Mouse (Mus musculus) hindbrain, embryonic 11.5 days (tissue): ENCODE results near the gene Gatad2b. TPM values are rescaled to one million over a fixed set of nuclear protein-coding genes. Genes with fewer than 3 reads are reported as not detected.
"Not testable (repeated sequence)": the region's sequence is repeated elsewhere in the genome, so short reads cannot be mapped to it uniquely, and the experiment has no call there.

Experiments used
- ATAC-seq: fragments of 200-750 bp; cut with Nextera tagmentation; 2 replicates; pipeline ENCODE4 v1.8.0; 2017; ENCODE audit warnings: mild to moderate bottlenecking, moderate TSS enrichment, moderate library complexity; ENCODE audit not compliant: low FRiP score
- DNase-seq: peaks from one replicate; pipeline ENCODE4 v3.0.0-alpha.2; 2015; ENCODE audit warnings: low spot score
- H3K27ac ChIP-seq: fragments of 300-500 bp; sonication (generic); 2 replicates; pipeline ENCODE4 v1.5.1; 2014; ENCODE audit warnings: mild to moderate bottlenecking, low read depth, low read length
- H3K27me3 ChIP-seq: fragments of 300-500 bp; sonication (generic); 2 replicates; pipeline ENCODE4 v1.6.1; 2014; ENCODE audit warnings: mild to moderate bottlenecking, low read length, moderate library complexity, mixed read lengths; ENCODE audit not compliant: control insufficient read depth, insufficient read depth
- H3K36me3 ChIP-seq: fragments of 300-500 bp; sonication (generic); 2 replicates; pipeline ENCODE4 v1.6.1; 2014; ENCODE audit warnings: mild to moderate bottlenecking, low read length, moderate library complexity, mixed read lengths; ENCODE audit not compliant: control insufficient read depth, insufficient read depth
- H3K4me1 ChIP-seq: fragments of 300-500 bp; sonication (generic); replicated peaks from 2 replicates; pipeline ENCODE4 v1.6.1; 2014; ENCODE audit warnings: low read length, mixed read lengths; ENCODE audit not compliant: control insufficient read depth, insufficient read depth
- H3K4me2 ChIP-seq: fragments of 300-500 bp; sonication (generic); replicated peaks from 2 replicates; pipeline ENCODE4 v1.6.1; 2014; ENCODE audit warnings: mild to moderate bottlenecking, low read depth, low read length
- H3K4me3 ChIP-seq: fragments of 300-500 bp; sonication (generic); 2 replicates; pipeline ENCODE4 v1.5.1; 2014; ENCODE audit warnings: low read depth, low read length
- H3K9ac ChIP-seq: fragments of 300-500 bp; sonication (generic); 2 replicates; pipeline ENCODE4 v1.6.1; 2014; ENCODE audit warnings: low read depth, low read length
- H3K9me3 ChIP-seq: fragments of 300-500 bp; sonication (generic); 2 replicates; pipeline ENCODE4 v1.6.1; 2016; ENCODE audit warnings: low read length; ENCODE audit not compliant: control insufficient read depth
- WGBS: fragments of 180-500 bp; shearing (Covaris S2); extraction: QIAGEN DNeasy Blood & Tissue Kit; methylation state at CpG from one replicate; pipeline ENCODE4 v1.1.7; 2014; 5-methylcytosine and 5-hydroxymethylcytosine counted together
- polyA plus RNA-seq: library from polyadenylated mRNA; unstranded; fragments of >200 nt; fragmentation: Nextera tagmentation; extraction: Ambion mirVana; gene quantifications from 2 replicates; pipeline ENCODE4 v1.2.1, GENCODE M21; 2014

Gatad2b gene
- polyA plus RNA-seq, 1 experiment from 2014 or later: 26.0 TPM

GRCm38 (mm10) chr3:90280708-90281107, 12.3 kb upstream of the Gatad2b start:
- 89% methylated on average over 9 of the region's 9 CpGs for WGBS
- H3K9me3 ChIP-seq: no peaks in the 10 kb centered on the region
- no peak overlapping the region for H3K4me3 ChIP-seq
- no peak overlapping the region for H3K27ac ChIP-seq
- no peak for ATAC-seq
- 0 out of 2 replicates have a peak, but pooled peaks cover 2% of the 10 kb centered on the region for H3K36me3 ChIP-seq
- no peak for DNase-seq
- H3K9ac ChIP-seq: no peak overlapping the region
- H3K4me2 ChIP-seq: no peak overlapping the region
- H3K27me3 ChIP-seq: no peaks in the 10 kb centered on the region
- no peaks in the 10 kb centered on the region for H3K4me1 ChIP-seq

GRCm38 (mm10) chr3:90284150-90284549, 8.8 kb upstream of the Gatad2b start:
- no peak overlapping the region for H3K4me2 ChIP-seq
- 0 out of 2 replicates have a peak, but pooled peaks cover 2% of the 10 kb centered on the region for H3K36me3 ChIP-seq
- no peaks in the 10 kb centered on the region for H3K27me3 ChIP-seq
- H3K4me3 ChIP-seq: no peak overlapping the region
- ATAC-seq (no peak), DNase-seq (no peak)
- no peaks in the 10 kb centered on the region for H3K9me3 ChIP-seq
- H3K27ac ChIP-seq: no peak overlapping the region
- H3K9ac ChIP-seq: no peak overlapping the region
- H3K4me1 ChIP-seq: no peaks in the 10 kb centered on the region
- WGBS: 97% methylated on average over 2 of the region's 2 CpGs

- not testable (repeated sequence) for H3K27me3 ChIP-seq, H3K27ac ChIP-seq, H3K9ac ChIP-seq, H3K4me2 ChIP-seq, DNase-seq, H3K9me3 ChIP-seq, H3K36me3 ChIP-seq, H3K4me1 ChIP-seq, H3K4me3 ChIP-seq, ATAC-seq
- 76% methylated on average over 2 of the region's 3 CpGs for WGBS
Observed at GRCm38 (mm10) chr3:90289403-90289802, 3.6 kb upstream of the Gatad2b start.

- Histone ChIP-seq H3K4me2 (no peak overlapping the region), H3K27me3 (no peaks in the 10 kb centered on the region), H3K4me1 (no peaks in the 10 kb centered on the region), H3K9ac (no peak overlapping the region), H3K9me3 (no peaks in the 10 kb centered on the region), H3K27ac (no peak overlapping the region), H3K4me3 (no peak overlapping the region), H3K36me3 (no peaks in the 10 kb centered on the region)
- ATAC-seq (no peak), DNase-seq (no peak)
- 89% methylated on average over 1 of the region's 1 CpGs for WGBS
Observed at GRCm38 (mm10) chr3:90290602-90291001, 2.4 kb upstream of the Gatad2b start.

- 43% methylated on average over 2 of the region's 2 CpGs for WGBS
- ATAC-seq (no peak), DNase-seq (no peak)
- Histone ChIP-seq H3K27ac (peak overlapping the region; percentile 95), H3K4me2 (peak overlapping the region; percentile 63), H3K36me3 (no peaks in the 10 kb centered on the region), H3K9me3 (no peaks in the 10 kb centered on the region), H3K4me3 (peak overlapping the region; percentile 80), H3K4me1 (no peaks in the 10 kb centered on the region), H3K9ac (peak overlapping the region; percentile 82), H3K27me3 (no peaks in the 10 kb centered on the region)
Observed at GRCm38 (mm10) chr3:90291982-90292344, 1.0 kb upstream of the Gatad2b start.

GRCm38 (mm10) chr3:90293352-90294063, 530 bp downstream of the Gatad2b start:
- Histone ChIP-seq H3K4me3 (peak overlapping the region; percentile 80), H3K27ac (peak overlapping the region; percentile 97), H3K9ac (peak overlapping the region; percentile 91), H3K9me3 (no peaks in the 10 kb centered on the region), H3K4me2 (peak overlapping the region; percentile 92), H3K27me3 (no peaks in the 10 kb centered on the region), H3K36me3 (no peaks in the 10 kb centered on the region), H3K4me1 (no peaks in the 10 kb centered on the region)
- DNase-seq (peak; percentile 90), ATAC-seq (peak; percentile 77)
- WGBS: 1% methylated on average over 18 of the region's 68 CpGs

GRCm38 (mm10) chr3:90294064-90294440, 1.1 kb downstream of the Gatad2b start:
- under 1% methylated on average over 11 of the region's 11 CpGs for WGBS

GRCm38 (mm10) chr3:90294651-90295050, 1.7 kb downstream of the Gatad2b start:
- H3K4me2 ChIP-seq: peak overlapping the region; percentile 92
- H3K9ac ChIP-seq: peak overlapping the region; percentile 91
- no peaks in the 10 kb centered on the region for H3K27me3 ChIP-seq
- no peak for DNase-seq
- 79% methylated on average over 2 of the region's 2 CpGs for WGBS
- H3K9me3 ChIP-seq: no peaks in the 10 kb centered on the region
- H3K4me1 ChIP-seq: no peaks in the 10 kb centered on the region
- no peaks in the 10 kb centered on the region for H3K36me3 ChIP-seq
- ATAC-seq: no peak
- peak overlapping the region; percentile 80 for H3K4me3 ChIP-seq
- H3K27ac ChIP-seq: no peak overlapping the region

More at GRCm38 (mm10) chr3:90294064-90294440, 1.1 kb downstream of the Gatad2b start:
- no peak for ATAC-seq
- no peaks in the 10 kb centered on the region for H3K27me3 ChIP-seq
- H3K4me3 ChIP-seq: peak overlapping the region; percentile 80
- no peaks in the 10 kb centered on the region for H3K36me3 ChIP-seq
- peak; percentile 45 for DNase-seq
- H3K4me2 ChIP-seq: peak overlapping the region; percentile 92
- peak overlapping the region; percentile 97 for H3K27ac ChIP-seq
- H3K4me1 ChIP-seq: no peaks in the 10 kb centered on the region
- H3K9me3 ChIP-seq: no peaks in the 10 kb centered on the region
- H3K9ac ChIP-seq: peak overlapping the region; percentile 91

GRCm38 (mm10) chr3:90305801-90306200, 12.8 kb downstream of the Gatad2b start:
- Histone ChIP-seq H3K9ac (no peak overlapping the region), H3K27me3 (no peaks in the 10 kb centered on the region), H3K9me3 (no peaks in the 10 kb centered on the region), H3K27ac (no peak overlapping the region), H3K4me2 (no peak overlapping the region), H3K4me1 (no peaks in the 10 kb centered on the region), H3K4me3 (no peak overlapping the region), H3K36me3 (no peaks in the 10 kb centered on the region)
- DNase-seq (no peak), ATAC-seq (no peak)
- WGBS: 64% methylated on average over 3 of the region's 3 CpGs
